In the genomic region with DNA sequence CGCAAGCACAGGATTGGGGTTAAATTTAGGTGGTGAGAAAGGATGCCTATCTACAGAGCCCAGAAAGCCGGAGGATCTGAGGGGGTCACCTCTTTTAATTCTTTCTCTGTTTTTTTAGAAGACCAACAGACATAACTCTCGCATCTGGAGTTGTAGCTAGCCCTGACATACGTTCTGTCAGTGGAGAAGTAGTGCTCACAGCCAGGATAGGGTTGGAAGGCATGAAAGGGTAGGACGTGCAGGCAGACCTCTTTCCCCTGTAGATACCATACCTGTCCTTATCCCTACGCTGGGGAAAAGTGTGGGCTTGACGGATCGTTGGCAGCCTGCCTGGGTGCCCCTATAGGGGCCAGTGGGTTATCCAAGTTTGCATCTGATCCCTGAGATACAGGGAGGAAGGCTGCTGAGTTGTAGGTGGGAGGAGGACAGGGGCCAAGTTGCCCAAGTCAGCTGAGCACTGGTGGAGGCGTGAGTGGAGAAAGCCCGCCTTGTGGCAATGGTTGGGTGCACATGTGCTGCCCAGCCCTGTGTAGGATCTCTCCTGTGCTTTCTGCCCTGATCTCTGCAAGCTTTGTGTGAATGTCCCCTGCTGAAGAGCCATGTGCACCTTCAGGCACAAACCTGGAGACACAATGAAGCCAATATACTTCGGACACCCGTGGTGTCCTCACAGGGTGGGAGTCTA, we compare ENCODE assay signal across 9 mouse cellular contexts. TPM values are rescaled to one million over a fixed set of nuclear protein-coding genes. Genes with fewer than 3 reads are reported as not detected.
DNase-seq lines count a peak whose midpoint lies in the region; ATAC-seq and TF ChIP-seq lines count a peak whose summit lies in the region.
"Had no signal": no experiment of that assay in that cellular context is flagged by ENCODE, and none has a peak within 500 bp of the region (broad histone marks: within the 10 kb centered on the region; RNA-seq: fewer than 3 reads in every experiment).

No protein-coding gene starts in this region.

- DNase-seq in kidney, adult 8-10 months: no peak
- DNase-seq in midbrain, postnatal 0 days (ENCODE audit: low spot score): no peak
- no peak for DNase-seq in layer of hippocampus, postnatal 36 days
- DNase-seq in frontal cortex, postnatal 25 days (ENCODE audit: low spot score in 2 of 2): no peak
- no peak for DNase-seq in adrenal gland, postnatal 4 days (ENCODE audit: low spot score in 2 of 2)
- DNase-seq: thymus, postnatal 25 days had no signal

- H3K9ac ChIP-seq in kidney, embryonic 14.5 days (ENCODE audit: low read depth, low read length): peak overlapping the region; percentile 54; the same call in 1 of the 2 replicates
- peak overlapping the region; percentile 50; the same call in 1 of the 2 replicates for H3K9ac ChIP-seq in intestine, embryonic 15.5 days
- H3K9ac ChIP-seq in midbrain, postnatal 0 days (replicated peaks; ENCODE audit: low read length, poor library complexity, severe bottlenecking): 0 out of 2 replicates have a peak overlapping the region, but pooled peaks have one; percentile 51

- H3K4me2 ChIP-seq in kidney, embryonic 14.5 days (replicated peaks; ENCODE audit: low read depth, low read length): peak overlapping the region; percentile 90
- peak overlapping the region; percentile 85 for H3K4me2 ChIP-seq in intestine, embryonic 15.5 days (replicated peaks)
- H3K4me2 ChIP-seq in midbrain, postnatal 0 days (ENCODE audit: low read depth, low read length, poor library complexity, severe bottlenecking): peak overlapping the region; percentile 83

- no peaks in the 10 kb centered on the region for H3K36me3 ChIP-seq in kidney, embryonic 14.5 days (ENCODE audit: control insufficient read depth, insufficient read depth, low read length)
- no peaks in the 10 kb centered on the region for H3K36me3 ChIP-seq in intestine, embryonic 15.5 days
- H3K36me3 ChIP-seq in midbrain, postnatal 0 days (ENCODE audit: insufficient read depth, low read length): no peaks in the 10 kb centered on the region

- H3K4me3 ChIP-seq in kidney, embryonic 14.5 days (ENCODE audit: low read length): peak overlapping the region; percentile 43
- peak overlapping the region; percentile 14 for H3K4me3 ChIP-seq in embryonic fibroblast, embryonic 13.5 days (ENCODE audit: insufficient read depth, low read length)
- peak overlapping the region; percentile 42 for H3K4me3 ChIP-seq in intestine, embryonic 15.5 days (replicated peaks)
- peak overlapping the region; percentile 37; the same call in 1 of the 2 replicates for H3K4me3 ChIP-seq in midbrain, postnatal 0 days (ENCODE audit: low read depth, low read length)

- WGBS in kidney, embryonic 14.5 days: 40% methylated on average over 12 of the region's 12 CpGs
- WGBS in intestine, embryonic 15.5 days: 50% methylated on average over 12 of the region's 12 CpGs
- 74% methylated on average over 12 of the region's 12 CpGs for WGBS in midbrain, postnatal 0 days

- TF ChIP-seq CTCF in embryonic fibroblast, embryonic 13.5 days (IDR thresholded peaks at IDR 0.05; ENCODE audit: borderline replicate concordance, insufficient read depth, low read length): no peak
- no peak for TF ChIP-seq CTCF in midbrain, postnatal 0 days (IDR thresholded peaks at IDR 0.05)

- H3K4me1 ChIP-seq in kidney, embryonic 14.5 days (ENCODE audit: control insufficient read depth, insufficient read depth, low read length): peaks cover 23% of the 10 kb centered on the region
- peaks cover 5% of the 10 kb centered on the region; the same call in 1 of the 2 replicates for H3K4me1 ChIP-seq in embryonic fibroblast, embryonic 13.5 days (ENCODE audit: control insufficient read depth, insufficient read depth, low read length)
- H3K4me1 ChIP-seq in intestine, embryonic 15.5 days (replicated peaks): peaks cover 12% of the 10 kb centered on the region
- H3K4me1 ChIP-seq in midbrain, postnatal 0 days (ENCODE audit: insufficient read depth, low read length): peaks cover 7% of the 10 kb centered on the region; the same call in 1 of the 2 replicates

- H3K9me3 ChIP-seq in kidney, embryonic 14.5 days (ENCODE audit: control insufficient read depth, low read length): no peaks in the 10 kb centered on the region
- no peaks in the 10 kb centered on the region for H3K9me3 ChIP-seq in intestine, embryonic 15.5 days
- H3K9me3 ChIP-seq in midbrain, postnatal 0 days (ENCODE audit: low read length): no peaks in the 10 kb centered on the region

- no peak overlapping the region for H3K27ac ChIP-seq in kidney, embryonic 14.5 days (ENCODE audit: low read depth, low read length)
- H3K27ac ChIP-seq in embryonic fibroblast, embryonic 13.5 days (ENCODE audit: insufficient read depth, low read length): no peak overlapping the region
- H3K27ac ChIP-seq in intestine, embryonic 15.5 days: 0 out of 2 replicates have a peak overlapping the region, but pooled peaks have one; percentile 71
- H3K27ac ChIP-seq in midbrain, postnatal 0 days (ENCODE audit: low read depth, low read length): no peak overlapping the region

- TF ChIP-seq POLR2A in embryonic fibroblast, embryonic 13.5 days (IDR thresholded peaks at IDR 0.05; ENCODE audit: low read depth, low read length): no peak

- ATAC-seq in kidney, embryonic 14.5 days (ENCODE audit: low FRiP score, low TSS enrichment): no peak; the same call in 1 of the 2 replicates
- ATAC-seq in intestine, embryonic 15.5 days: 0 out of 2 replicates have a peak, but pooled peaks have one; percentile 5
- 0 out of 2 replicates have a peak, but pooled peaks have one; percentile 25 for ATAC-seq in midbrain, postnatal 0 days (ENCODE audit: low FRiP score)

- no peaks in the 10 kb centered on the region; the same call in 1 of the 2 replicates for H3K27me3 ChIP-seq in kidney, embryonic 14.5 days (ENCODE audit: control insufficient read depth, insufficient read depth, low read length)
- no peaks in the 10 kb centered on the region; the same call in 1 of the 2 replicates for H3K27me3 ChIP-seq in intestine, embryonic 15.5 days (replicated peaks)
- H3K27me3 ChIP-seq in midbrain, postnatal 0 days (ENCODE audit: insufficient read depth, low read length): no peaks in the 10 kb centered on the region

RNA-seq across cellular contexts. Expression of a gene that starts 1.5 kb away (rescaled TPM):
- polyA plus RNA-seq in kidney, embryonic 14.5 days (2014; fragmentation: Nextera tagmentation; extraction: Ambion mirVana): 2.0 and 2.1 TPM in 2 replicates
- 4.7 and 11.9 TPM in 2 replicates for polyA plus RNA-seq in embryonic fibroblast, embryonic 13.5 days (2011; ENCODE audit: insufficient read length, low read depth, missing spikeins)
- polyA plus RNA-seq in intestine, embryonic 15.5 days (2015; fragmentation: Nextera tagmentation; extraction: Ambion mirVana): 3.1 and 4.2 TPM in 2 replicates
- 0.47 and 1.1 TPM in 2 replicates for total RNA-seq in midbrain, postnatal 0 days (2014; rRNA removed)
- polyA plus RNA-seq in midbrain, postnatal 0 days (2015; fragmentation: Nextera tagmentation; extraction: Ambion mirVana): 0.47 and 0.79 TPM in 2 replicates
- under 1 TPM; 0.05 to 0.13 TPM for total RNA-seq in layer of hippocampus, postnatal 36 days (2021)
- 1 to 10 TPM; 1.1 to 1.9 TPM for total RNA-seq in adrenal gland, postnatal 4 days (2021)
